Mouse (Mus musculus): ENCODE results near the gene Ptbp3. TPM values are rescaled to one million over a fixed set of nuclear protein-coding genes. Genes with fewer than 3 reads are reported as not detected.

The Ptbp3 gene
- polyA plus RNA-seq, 1 experiment, result 159 TPM

GRCm38 (mm10) chr4:59457941-59458340 is 91.2 kb downstream of the Ptbp3 start:
- H3K4me3 ChIP-seq (ENCODE audit: insufficient read depth, low read length), result no peak overlapping the region
- TF ChIP-seq CTCF (IDR thresholded peaks at IDR 0.05; ENCODE audit: low read depth, low read length) (no peak), POLR2A (IDR thresholded peaks at IDR 0.05; ENCODE audit: borderline replicate concordance, low read depth, low read length) (no peak)
- H3K4me1 ChIP-seq (ENCODE audit: control insufficient read depth, insufficient read depth, low read length), result peaks cover 69% of the 10 kb centered on the region
- peak overlapping the region; percentile 27 for H3K27ac ChIP-seq (ENCODE audit: insufficient read depth, low read depth, low read length)

- peaks cover 75% of the 10 kb centered on the region for H3K4me1 ChIP-seq (ENCODE audit: control insufficient read depth, insufficient read depth, low read length)
- no peak overlapping the region for H3K4me3 ChIP-seq (ENCODE audit: insufficient read depth, low read length)
- H3K27ac ChIP-seq (ENCODE audit: insufficient read depth, low read depth, low read length), result no peak overlapping the region
- TF ChIP-seq CTCF (IDR thresholded peaks at IDR 0.05; ENCODE audit: low read depth, low read length) (no peak; the same call in 1 of the 2 replicates), POLR2A (IDR thresholded peaks at IDR 0.05; ENCODE audit: borderline replicate concordance, low read depth, low read length) (no peak)
Measured at GRCm38 (mm10) chr4:59457091-59457490, 92.1 kb downstream of the Ptbp3 start.

- Histone ChIP-seq H3K4me1 (ENCODE audit: control insufficient read depth, insufficient read depth, low read length) (peaks cover 76% of the 10 kb centered on the region), H3K27ac (ENCODE audit: insufficient read depth, low read depth, low read length) (peak overlapping the region; percentile 87), H3K4me3 (ENCODE audit: insufficient read depth, low read length) (no peak overlapping the region)
- no peak for TF ChIP-seq POLR2A (IDR thresholded peaks at IDR 0.05; ENCODE audit: borderline replicate concordance, low read depth, low read length)
- TF ChIP-seq CTCF (IDR thresholded peaks at IDR 0.05; ENCODE audit: low read depth, low read length), result no peak
Measured at GRCm38 (mm10) chr4:59455465-59455864, 93.7 kb downstream of the Ptbp3 start.

- Histone ChIP-seq H3K4me3 (ENCODE audit: insufficient read depth, low read length) (no peak overlapping the region), H3K27ac (ENCODE audit: insufficient read depth, low read depth, low read length) (peak overlapping the region; percentile 87), H3K4me1 (ENCODE audit: control insufficient read depth, insufficient read depth, low read length) (peaks cover 68% of the 10 kb centered on the region)
- TF ChIP-seq POLR2A (IDR thresholded peaks at IDR 0.05; ENCODE audit: borderline replicate concordance, low read depth, low read length) (no peak), CTCF (IDR thresholded peaks at IDR 0.05; ENCODE audit: low read depth, low read length) (no peak)
Measured at GRCm38 (mm10) chr4:59454046-59454445, 95.1 kb downstream of the Ptbp3 start.

GRCm38 (mm10) chr4:59452503-59452933 is 96.6 kb downstream of the Ptbp3 start:
- peaks cover 58% of the 10 kb centered on the region for H3K4me1 ChIP-seq (ENCODE audit: control insufficient read depth, insufficient read depth, low read length)

GRCm38 (mm10) chr4:59450906-59451305 is 98.3 kb downstream of the Ptbp3 start:
- Histone ChIP-seq H3K4me3 (ENCODE audit: insufficient read depth, low read length) (no peak overlapping the region), H3K4me1 (ENCODE audit: control insufficient read depth, insufficient read depth, low read length) (peaks cover 43% of the 10 kb centered on the region), H3K27ac (ENCODE audit: insufficient read depth, low read depth, low read length) (no peak overlapping the region)
- no peak for TF ChIP-seq CTCF (IDR thresholded peaks at IDR 0.05; ENCODE audit: low read depth, low read length)
- no peak for TF ChIP-seq POLR2A (IDR thresholded peaks at IDR 0.05; ENCODE audit: borderline replicate concordance, low read depth, low read length)

More at GRCm38 (mm10) chr4:59452503-59452933, 96.6 kb downstream of the Ptbp3 start:
- Histone ChIP-seq H3K27ac (ENCODE audit: insufficient read depth, low read depth, low read length) (no peak overlapping the region), H3K4me3 (ENCODE audit: insufficient read depth, low read length) (no peak overlapping the region)
- TF ChIP-seq POLR2A (IDR thresholded peaks at IDR 0.05; ENCODE audit: borderline replicate concordance, low read depth, low read length) (no peak), CTCF (IDR thresholded peaks at IDR 0.05; ENCODE audit: low read depth, low read length) (no peak)

- no peak overlapping the region for H3K4me3 ChIP-seq (ENCODE audit: insufficient read depth, low read length)
- peaks cover 37% of the 10 kb centered on the region for H3K4me1 ChIP-seq (ENCODE audit: control insufficient read depth, insufficient read depth, low read length)
- H3K27ac ChIP-seq (ENCODE audit: insufficient read depth, low read depth, low read length), result peak overlapping the region; percentile 29; the same call in 1 of the 2 replicates
- TF ChIP-seq POLR2A (IDR thresholded peaks at IDR 0.05; ENCODE audit: borderline replicate concordance, low read depth, low read length) (no peak), CTCF (IDR thresholded peaks at IDR 0.05; ENCODE audit: low read depth, low read length) (no peak)
Measured at GRCm38 (mm10) chr4:59450234-59450854, 98.8 kb downstream of the Ptbp3 start.

GRCm38 (mm10) chr4:59447296-59447695 is 101.9 kb downstream of the Ptbp3 start:
- TF ChIP-seq CTCF (IDR thresholded peaks at IDR 0.05; ENCODE audit: low read depth, low read length) (no peak), POLR2A (IDR thresholded peaks at IDR 0.05; ENCODE audit: borderline replicate concordance, low read depth, low read length) (no peak)
- no peak overlapping the region for H3K4me3 ChIP-seq (ENCODE audit: insufficient read depth, low read length)
- H3K4me1 ChIP-seq (ENCODE audit: control insufficient read depth, insufficient read depth, low read length), result peaks cover 25% of the 10 kb centered on the region
- H3K27ac ChIP-seq (ENCODE audit: insufficient read depth, low read depth, low read length), result no peak overlapping the region

- TF ChIP-seq CTCF (IDR thresholded peaks at IDR 0.05; ENCODE audit: low read depth, low read length), result no peak
- no peak for TF ChIP-seq POLR2A (IDR thresholded peaks at IDR 0.05; ENCODE audit: borderline replicate concordance, low read depth, low read length)
- Histone ChIP-seq H3K27ac (ENCODE audit: insufficient read depth, low read depth, low read length) (no peak overlapping the region), H3K4me3 (ENCODE audit: insufficient read depth, low read length) (no peak overlapping the region), H3K4me1 (ENCODE audit: control insufficient read depth, insufficient read depth, low read length) (peaks cover 30% of the 10 kb centered on the region)
Measured at GRCm38 (mm10) chr4:59445516-59445915, 103.6 kb downstream of the Ptbp3 start.

- no peak overlapping the region for H3K27ac ChIP-seq (ENCODE audit: insufficient read depth, low read depth, low read length)
- H3K4me3 ChIP-seq (ENCODE audit: insufficient read depth, low read length), result no peak overlapping the region
- H3K4me1 ChIP-seq (ENCODE audit: control insufficient read depth, insufficient read depth, low read length), result peaks cover 31% of the 10 kb centered on the region
- no peak for TF ChIP-seq CTCF (IDR thresholded peaks at IDR 0.05; ENCODE audit: low read depth, low read length)
- TF ChIP-seq POLR2A (IDR thresholded peaks at IDR 0.05; ENCODE audit: borderline replicate concordance, low read depth, low read length), result no peak
Measured at GRCm38 (mm10) chr4:59444994-59445393, 104.2 kb downstream of the Ptbp3 start.
